Mouse (Mus musculus): ENCODE data around the gene Ppp4r3a.

Ppp4r3a gene

GRCm38 (mm10) chr12:100993146-100993545, 90.4 kb downstream of the Ppp4r3a start:
- DNase-seq (ENCODE audit: low spot score in 2 of 2) = no peak

GRCm38 (mm10) chr12:100992505-100992904, 91.0 kb downstream of the Ppp4r3a start:
- no peak for DNase-seq (ENCODE audit: low spot score in 2 of 2)

GRCm38 (mm10) chr12:100991119-100991518, 92.4 kb downstream of the Ppp4r3a start:
- DNase-seq (ENCODE audit: low spot score in 2 of 2) = no peak

GRCm38 (mm10) chr12:100990291-100990690, 93.2 kb downstream of the Ppp4r3a start:
- DNase-seq (ENCODE audit: low spot score in 2 of 2) = no peak

GRCm38 (mm10) chr12:100989780-100990288, 93.7 kb downstream of the Ppp4r3a start:
- DNase-seq (ENCODE audit: low spot score in 2 of 2) = no peak
